Mouse (Mus musculus): ENCODE data around the gene Islr2. TPM values are rescaled to one million over a fixed set of nuclear protein-coding genes. Genes with fewer than 3 reads are reported as not detected.
"Not testable (repeated sequence)": the region's sequence is repeated elsewhere in the genome, so short reads cannot be mapped to it uniquely, and the experiment has no call there.

Islr2 gene
- 0.25 and 0.38 TPM in 2 replicates for polyA plus RNA-seq (2015; fragmentation: Nextera tagmentation; extraction: Ambion mirVana)

- H3K9me3 ChIP-seq (ENCODE audit: control insufficient read depth, low read length) = no peaks in the 10 kb centered on the region
- H3K4me1 ChIP-seq (replicated peaks; ENCODE audit: control insufficient read depth, insufficient read depth, low read length) = peaks cover 8% of the 10 kb centered on the region
- 3% methylated on average over 42 of the region's 42 CpGs for WGBS
- H3K27ac ChIP-seq (ENCODE audit: low read length) = no peak within 1 kb of the TSS
- peak within 1 kb of the TSS; percentile 52 for H3K4me3 ChIP-seq (ENCODE audit: low read length)
- H3K4me2 ChIP-seq (ENCODE audit: low read depth, low read length) = peak within 1 kb of the TSS; percentile 67
- peak within 1 kb of the TSS; percentile 43 for H3K9ac ChIP-seq (ENCODE audit: low read length)
- peak; percentile 87 for ATAC-seq (ENCODE audit: low read depth)
- H3K27me3 ChIP-seq (ENCODE audit: control insufficient read depth, insufficient read depth, low read depth, low read length) = peaks cover 53% of the 10 kb centered on the region
- H3K36me3 ChIP-seq (ENCODE audit: control insufficient read depth, insufficient read depth, low read length) = no peaks in the 10 kb centered on the region
Measured at GRCm38 (mm10) chr9:58203516-58204447, at the start of gene Islr2, which contains the start of gene Islr. Islr2 (minus strand) TSS chr9:58204319. Islr (minus strand) TSS chr9:58204306.

GRCm38 (mm10) chr9:58253805-58254122 lies 49.6 kb upstream of the Islr2 start:
- H3K27me3 ChIP-seq (ENCODE audit: control insufficient read depth, insufficient read depth, low read depth, low read length); ATAC-seq (ENCODE audit: low read depth); H3K4me1 ChIP-seq (replicated peaks; ENCODE audit: control insufficient read depth, insufficient read depth, low read length); H3K9me3 ChIP-seq (ENCODE audit: control insufficient read depth, low read length); H3K36me3 ChIP-seq (ENCODE audit: control insufficient read depth, insufficient read depth, low read length): not testable (repeated sequence)
- Histone ChIP-seq H3K4me2 (ENCODE audit: low read depth, low read length) (peak overlapping the region; percentile 73), H3K9ac (ENCODE audit: low read length) (peak overlapping the region; percentile 82), H3K4me3 (ENCODE audit: low read length) (peak overlapping the region; percentile 76), H3K27ac (ENCODE audit: low read length) (peak overlapping the region; percentile 27; the same call in 1 of the 2 replicates)
- WGBS = 53% methylated on average over 5 of the region's 5 CpGs

- H3K9me3 ChIP-seq (ENCODE audit: control insufficient read depth, low read length) = no peaks in the 10 kb centered on the region
- peaks cover 15% of the 10 kb centered on the region for H3K4me1 ChIP-seq (replicated peaks; ENCODE audit: control insufficient read depth, insufficient read depth, low read length)
- WGBS = under 1% methylated on average over 29 of the region's 31 CpGs
- H3K27me3 ChIP-seq (ENCODE audit: control insufficient read depth, insufficient read depth, low read depth, low read length) = no peaks in the 10 kb centered on the region
- peak within 1 kb of the TSS; percentile 73 for H3K4me2 ChIP-seq (ENCODE audit: low read depth, low read length)
- H3K9ac ChIP-seq (ENCODE audit: low read length) = peak within 1 kb of the TSS; percentile 82
- ATAC-seq (ENCODE audit: low read depth) = peak; percentile 98
- H3K4me3 ChIP-seq (ENCODE audit: low read length) = peak within 1 kb of the TSS; percentile 76
- H3K27ac ChIP-seq (ENCODE audit: low read length) = peak within 1 kb of the TSS; percentile 50; the same call in 1 of the 2 replicates
- peaks cover 7% of the 10 kb centered on the region; the same call in 1 of the 2 replicates for H3K36me3 ChIP-seq (ENCODE audit: control insufficient read depth, insufficient read depth, low read length)
Measured at GRCm38 (mm10) chr9:58253033-58253804, 49.1 kb upstream of the Islr2 start, which contains the start of gene Stoml1. Stoml1 (plus strand) TSS chr9:58253164.

DNA sequence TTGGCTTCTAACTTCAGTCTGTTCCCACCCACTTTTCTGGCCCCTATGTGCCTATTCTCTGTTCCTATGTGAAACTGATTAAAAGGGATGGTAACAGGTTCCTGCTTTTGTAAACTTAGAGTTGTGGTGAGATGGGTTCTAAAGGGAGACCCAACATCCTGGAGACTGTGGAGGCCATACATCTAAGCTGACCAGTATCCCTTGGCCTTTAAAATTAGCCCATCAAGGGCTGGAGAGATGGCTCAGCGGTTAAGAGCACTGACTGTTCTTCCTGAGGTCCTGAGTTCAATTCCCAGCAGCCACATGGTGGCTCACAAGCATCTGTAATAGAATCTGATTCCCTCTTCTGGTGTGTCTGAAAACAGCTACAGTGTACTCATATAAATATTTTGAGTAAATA lies 46.6 kb upstream of the Islr2 start:
- not testable (repeated sequence) for H3K4me3 ChIP-seq (ENCODE audit: low read length); H3K9ac ChIP-seq (ENCODE audit: low read length); H3K27ac ChIP-seq (ENCODE audit: low read length); H3K9me3 ChIP-seq (ENCODE audit: control insufficient read depth, low read length); H3K36me3 ChIP-seq (ENCODE audit: control insufficient read depth, insufficient read depth, low read length); H3K27me3 ChIP-seq (ENCODE audit: control insufficient read depth, insufficient read depth, low read depth, low read length); ATAC-seq (ENCODE audit: low read depth); H3K4me2 ChIP-seq (ENCODE audit: low read depth, low read length)
- 77% methylated on average over 1 of the region's 1 CpGs for WGBS
- peaks cover 30% of the 10 kb centered on the region for H3K4me1 ChIP-seq (replicated peaks; ENCODE audit: control insufficient read depth, insufficient read depth, low read length)

GRCm38 (mm10) chr9:58250322-58250721 lies 46.2 kb upstream of the Islr2 start:
- Histone ChIP-seq H3K4me2 (ENCODE audit: low read depth, low read length) (peak overlapping the region; percentile 64), H3K9me3 (ENCODE audit: control insufficient read depth, low read length) (no peaks in the 10 kb centered on the region), H3K27ac (ENCODE audit: low read length) (peak overlapping the region; percentile 88), H3K4me1 (replicated peaks; ENCODE audit: control insufficient read depth, insufficient read depth, low read length) (peaks cover 30% of the 10 kb centered on the region), H3K27me3 (ENCODE audit: control insufficient read depth, insufficient read depth, low read depth, low read length) (no peaks in the 10 kb centered on the region), H3K4me3 (ENCODE audit: low read length) (peak overlapping the region; percentile 67; the same call in 1 of the 2 replicates), H3K36me3 (ENCODE audit: control insufficient read depth, insufficient read depth, low read length) (no peaks in the 10 kb centered on the region), H3K9ac (ENCODE audit: low read length) (peak overlapping the region; percentile 85; the same call in 1 of the 2 replicates)
- 65% methylated on average over 8 of the region's 8 CpGs for WGBS
- ATAC-seq (ENCODE audit: low read depth) = no peak

DNA sequence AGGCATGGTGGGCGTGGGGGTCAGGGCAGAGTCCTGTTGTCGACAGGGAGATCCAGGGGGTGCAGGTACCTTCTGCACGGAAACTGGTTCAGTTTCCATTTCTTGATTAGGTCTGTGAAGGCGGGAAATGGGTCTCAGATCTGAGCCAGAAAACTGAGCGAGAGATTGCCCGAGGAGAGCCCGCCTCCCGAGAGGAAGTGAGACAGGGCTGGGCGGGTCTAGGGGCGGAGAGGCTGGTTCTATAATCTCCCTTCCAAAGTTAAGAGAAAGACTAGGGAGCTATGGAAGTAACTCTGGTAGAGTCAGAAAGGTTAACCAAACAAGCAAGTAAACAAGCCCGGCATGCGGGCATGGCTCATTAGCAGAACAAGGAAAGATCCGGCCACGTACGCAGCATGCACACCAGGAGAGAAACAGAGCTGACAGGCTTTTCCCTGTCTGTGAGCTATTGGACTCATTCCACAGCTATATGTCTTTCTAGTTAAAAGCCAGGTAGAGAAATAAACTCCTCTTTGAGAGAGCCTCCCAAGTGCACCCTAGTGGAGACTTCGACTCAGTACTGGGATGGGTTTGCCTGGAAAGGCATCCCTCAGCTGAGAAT lies 45.6 kb upstream of the Islr2 start, which contains the start of gene Pml:
TSS of gene Pml (minus strand) at position 195 of the 601 bp plus-strand sequence.
- peak within 1 kb of the TSS; percentile 64 for H3K4me2 ChIP-seq (ENCODE audit: low read depth, low read length)
- H3K9ac ChIP-seq (ENCODE audit: low read length) = peak within 1 kb of the TSS; percentile 85
- peaks cover 30% of the 10 kb centered on the region for H3K4me1 ChIP-seq (replicated peaks; ENCODE audit: control insufficient read depth, insufficient read depth, low read length)

GRCm38 (mm10) chr9:58248746-58249413 lies 44.8 kb upstream of the Islr2 start:
- peak overlapping the region; percentile 64 for H3K4me2 ChIP-seq (ENCODE audit: low read depth, low read length)
- H3K27me3 ChIP-seq (ENCODE audit: control insufficient read depth, insufficient read depth, low read depth, low read length) = no peaks in the 10 kb centered on the region
- H3K36me3 ChIP-seq (ENCODE audit: control insufficient read depth, insufficient read depth, low read length) = 0 out of 2 replicates have a peak, but pooled peaks cover under 1% of the 10 kb centered on the region
- no peaks in the 10 kb centered on the region for H3K9me3 ChIP-seq (ENCODE audit: control insufficient read depth, low read length)
- H3K4me1 ChIP-seq (replicated peaks; ENCODE audit: control insufficient read depth, insufficient read depth, low read length) = peaks cover 34% of the 10 kb centered on the region
- H3K4me3 ChIP-seq (ENCODE audit: low read length) = peak overlapping the region; percentile 67
- H3K27ac ChIP-seq (ENCODE audit: low read length) = peak overlapping the region; percentile 88
- WGBS = 13% methylated on average over 7 of the region's 7 CpGs
- peak overlapping the region; percentile 85 for H3K9ac ChIP-seq (ENCODE audit: low read length)
- ATAC-seq (ENCODE audit: low read depth) = 0 out of 2 replicates have a peak, but pooled peaks have one; percentile 1

More for the DNA sequence above, 45.6 kb upstream of the Islr2 start, which contains the start of gene Pml:
- peak; percentile 75 for ATAC-seq (ENCODE audit: low read depth)
- WGBS = under 1% methylated on average over 16 of the region's 16 CpGs
- H3K4me3 ChIP-seq (ENCODE audit: low read length) = peak within 1 kb of the TSS; percentile 67
- H3K27ac ChIP-seq (ENCODE audit: low read length) = peak within 1 kb of the TSS; percentile 88
- no peaks in the 10 kb centered on the region for H3K9me3 ChIP-seq (ENCODE audit: control insufficient read depth, low read length)
- H3K36me3 ChIP-seq (ENCODE audit: control insufficient read depth, insufficient read depth, low read length) = no peaks in the 10 kb centered on the region
- no peaks in the 10 kb centered on the region for H3K27me3 ChIP-seq (ENCODE audit: control insufficient read depth, insufficient read depth, low read depth, low read length)

DNA sequence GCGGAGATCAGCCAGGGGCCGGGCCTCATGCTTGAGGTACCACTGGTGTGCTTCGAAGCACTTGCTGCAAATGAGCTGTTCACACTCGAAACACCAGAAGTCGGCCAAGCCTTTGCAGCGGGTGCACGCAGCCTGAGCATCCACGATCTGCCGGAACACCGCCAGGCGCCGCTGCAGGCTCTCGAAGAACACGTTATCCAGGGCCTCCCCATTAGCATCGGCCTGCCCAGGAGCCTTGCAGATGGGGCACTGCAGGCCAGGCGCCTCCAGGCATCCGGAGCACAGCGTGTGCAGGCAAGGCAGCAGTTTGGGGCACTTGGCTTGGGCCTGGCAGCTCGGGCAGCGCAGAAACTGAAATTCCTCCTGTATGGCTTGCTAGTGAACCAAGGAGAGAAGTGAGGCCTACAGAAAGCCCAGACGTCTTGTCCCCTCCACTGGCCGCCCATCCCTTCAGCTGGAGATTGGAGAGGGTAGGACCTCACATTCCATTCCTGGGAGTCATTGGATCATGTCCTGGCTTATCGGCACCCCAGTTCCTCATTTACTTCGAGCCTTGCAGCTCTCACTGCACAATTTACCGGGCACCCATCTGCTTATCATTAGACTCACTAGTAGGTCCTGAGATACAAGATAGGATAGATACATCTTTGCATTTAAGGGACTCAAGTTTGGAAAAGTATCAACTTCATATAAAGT lies 43.1 kb upstream of the Islr2 start:
- ATAC-seq (ENCODE audit: low read depth) = peak; percentile 80
- peak overlapping the region; percentile 42 for H3K4me3 ChIP-seq (ENCODE audit: low read length)
- 9% methylated on average over 25 of the region's 25 CpGs for WGBS
- H3K36me3 ChIP-seq (ENCODE audit: control insufficient read depth, insufficient read depth, low read length) = 0 out of 2 replicates have a peak, but pooled peaks cover 2% of the 10 kb centered on the region
- H3K4me2 ChIP-seq (ENCODE audit: low read depth, low read length) = peak overlapping the region; percentile 64
- no peaks in the 10 kb centered on the region for H3K27me3 ChIP-seq (ENCODE audit: control insufficient read depth, insufficient read depth, low read depth, low read length)
- peaks cover 43% of the 10 kb centered on the region for H3K4me1 ChIP-seq (replicated peaks; ENCODE audit: control insufficient read depth, insufficient read depth, low read length)
- H3K9me3 ChIP-seq (ENCODE audit: control insufficient read depth, low read length) = no peaks in the 10 kb centered on the region
- H3K27ac ChIP-seq (ENCODE audit: low read length) = peak overlapping the region; percentile 79
- H3K9ac ChIP-seq (ENCODE audit: low read length) = peak overlapping the region; percentile 71

All from lung, embryonic 16.5 days (tissue).